Mouse (Mus musculus): ENCODE measurements around the gene Reln. TPM values are rescaled to one million over a fixed set of nuclear protein-coding genes. Genes with fewer than 3 reads are reported as not detected.

The Reln gene
- polyA plus RNA-seq, 1 experiment from 2014 or later, result 2.4 TPM

GRCm38 (mm10) chr5:21931151-21931550 is 413.4 kb downstream of the Reln start:
- 58% methylated on average over 4 of the region's 4 CpGs for WGBS
- no peak overlapping the region for H3K4me3 ChIP-seq (ENCODE audit: low read depth, low read length)
- DNase-seq (ENCODE audit: low spot score) (no peak), ATAC-seq (no peak)
- H3K9ac ChIP-seq (replicated peaks; ENCODE audit: low read depth), result no peak overlapping the region
- TF ChIP-seq CTCF (IDR thresholded peaks at IDR 0.05) (no peak), EP300 (IDR thresholded peaks at IDR 0.05) (no peak)
- H3K36me3 ChIP-seq (ENCODE audit: insufficient read depth, low read length), result no peaks in the 10 kb centered on the region
- H3K27ac ChIP-seq (ENCODE audit: low read length), result no peak overlapping the region
- H3K9me3 ChIP-seq (ENCODE audit: low read length), result no peaks in the 10 kb centered on the region
- H3K4me1 ChIP-seq (ENCODE audit: insufficient read depth, low read depth, low read length), result no peaks in the 10 kb centered on the region
- H3K27me3 ChIP-seq (replicated peaks; ENCODE audit: insufficient read depth, low read length), result no peaks in the 10 kb centered on the region
- no peak overlapping the region for H3K4me2 ChIP-seq (replicated peaks; ENCODE audit: low read depth, low read length)

- TF ChIP-seq EP300 (IDR thresholded peaks at IDR 0.05), result no peak
- TF ChIP-seq CTCF (IDR thresholded peaks at IDR 0.05), result no peak
- H3K4me2 ChIP-seq (replicated peaks; ENCODE audit: low read depth, low read length), result no peak overlapping the region
- no peak for ATAC-seq
- no peaks in the 10 kb centered on the region for H3K9me3 ChIP-seq (ENCODE audit: low read length)
- no peak for DNase-seq (ENCODE audit: low spot score)
- no peak overlapping the region for H3K9ac ChIP-seq (replicated peaks; ENCODE audit: low read depth)
- H3K4me1 ChIP-seq (ENCODE audit: insufficient read depth, low read depth, low read length), result no peaks in the 10 kb centered on the region
- H3K4me3 ChIP-seq (ENCODE audit: low read depth, low read length), result no peak overlapping the region
- H3K27me3 ChIP-seq (replicated peaks; ENCODE audit: insufficient read depth, low read length), result no peaks in the 10 kb centered on the region
- H3K27ac ChIP-seq (ENCODE audit: low read length), result no peak overlapping the region
- 67% methylated on average over 6 of the region's 6 CpGs for WGBS
- H3K36me3 ChIP-seq (ENCODE audit: insufficient read depth, low read length), result no peaks in the 10 kb centered on the region
These were observed 424.2 kb downstream of the Reln start for GRCm38 (mm10) chr5:21920310-21920709.

GRCm38 (mm10) chr5:21919281-21919780 is 425.2 kb downstream of the Reln start:
- Histone ChIP-seq H3K36me3 (ENCODE audit: insufficient read depth, low read length) (no peaks in the 10 kb centered on the region), H3K4me2 (replicated peaks; ENCODE audit: low read depth, low read length) (no peak overlapping the region), H3K4me1 (ENCODE audit: insufficient read depth, low read depth, low read length) (no peaks in the 10 kb centered on the region), H3K27ac (ENCODE audit: low read length) (no peak overlapping the region), H3K4me3 (ENCODE audit: low read depth, low read length) (no peak overlapping the region), H3K9me3 (ENCODE audit: low read length) (no peaks in the 10 kb centered on the region), H3K27me3 (replicated peaks; ENCODE audit: insufficient read depth, low read length) (no peaks in the 10 kb centered on the region), H3K9ac (replicated peaks; ENCODE audit: low read depth) (no peak overlapping the region)
- TF ChIP-seq EP300 (IDR thresholded peaks at IDR 0.05) (no peak), CTCF (IDR thresholded peaks at IDR 0.05) (no peak)
- ATAC-seq (no peak), DNase-seq (ENCODE audit: low spot score) (no peak)
- 61% methylated on average over 4 of the region's 4 CpGs for WGBS

GRCm38 (mm10) chr5:21915973-21916372 is 428.5 kb downstream of the Reln start:
- DNase-seq (ENCODE audit: low spot score) (no peak), ATAC-seq (no peak)
- Histone ChIP-seq H3K36me3 (ENCODE audit: insufficient read depth, low read length) (no peaks in the 10 kb centered on the region), H3K4me2 (replicated peaks; ENCODE audit: low read depth, low read length) (no peak overlapping the region), H3K4me3 (ENCODE audit: low read depth, low read length) (no peak overlapping the region), H3K4me1 (ENCODE audit: insufficient read depth, low read depth, low read length) (no peaks in the 10 kb centered on the region), H3K9ac (replicated peaks; ENCODE audit: low read depth) (no peak overlapping the region), H3K27ac (ENCODE audit: low read length) (no peak overlapping the region), H3K9me3 (ENCODE audit: low read length) (no peaks in the 10 kb centered on the region), H3K27me3 (replicated peaks; ENCODE audit: insufficient read depth, low read length) (no peaks in the 10 kb centered on the region)
- TF ChIP-seq CTCF (IDR thresholded peaks at IDR 0.05) (peak; percentile 46), EP300 (IDR thresholded peaks at IDR 0.05) (no peak)

- H3K27me3 ChIP-seq (replicated peaks; ENCODE audit: insufficient read depth, low read length), result no peaks in the 10 kb centered on the region
- no peak overlapping the region for H3K4me2 ChIP-seq (replicated peaks; ENCODE audit: low read depth, low read length)
- no peak overlapping the region for H3K9ac ChIP-seq (replicated peaks; ENCODE audit: low read depth)
- no peaks in the 10 kb centered on the region for H3K4me1 ChIP-seq (ENCODE audit: insufficient read depth, low read depth, low read length)
- TF ChIP-seq EP300 (IDR thresholded peaks at IDR 0.05), result no peak
- no peak for TF ChIP-seq CTCF (IDR thresholded peaks at IDR 0.05)
- no peaks in the 10 kb centered on the region for H3K9me3 ChIP-seq (ENCODE audit: low read length)
- DNase-seq (ENCODE audit: low spot score) (no peak), ATAC-seq (no peak)
- H3K36me3 ChIP-seq (ENCODE audit: insufficient read depth, low read length), result no peaks in the 10 kb centered on the region
- no peak overlapping the region for H3K4me3 ChIP-seq (ENCODE audit: low read depth, low read length)
- WGBS, result 47% methylated on average over 3 of the region's 3 CpGs
- H3K27ac ChIP-seq (ENCODE audit: low read length), result no peak overlapping the region
These were observed 429.7 kb downstream of the Reln start for GRCm38 (mm10) chr5:21914776-21915175.

GRCm38 (mm10) chr5:21912835-21913530 is 431.5 kb downstream of the Reln start:
- Histone ChIP-seq H3K4me3 (ENCODE audit: low read depth, low read length) (no peak overlapping the region), H3K27me3 (replicated peaks; ENCODE audit: insufficient read depth, low read length) (no peaks in the 10 kb centered on the region), H3K4me2 (replicated peaks; ENCODE audit: low read depth, low read length) (no peak overlapping the region), H3K4me1 (ENCODE audit: insufficient read depth, low read depth, low read length) (no peaks in the 10 kb centered on the region), H3K9ac (replicated peaks; ENCODE audit: low read depth) (no peak overlapping the region), H3K9me3 (ENCODE audit: low read length) (no peaks in the 10 kb centered on the region), H3K27ac (ENCODE audit: low read length) (no peak overlapping the region), H3K36me3 (ENCODE audit: insufficient read depth, low read length) (no peaks in the 10 kb centered on the region)
- WGBS, result 76% methylated on average over 23 of the region's 23 CpGs
- DNase-seq (ENCODE audit: low spot score) (no peak), ATAC-seq (no peak)
- TF ChIP-seq EP300 (IDR thresholded peaks at IDR 0.05), result no peak
- no peak for TF ChIP-seq CTCF (IDR thresholded peaks at IDR 0.05)
